Mouse (Mus musculus): ENCODE results near the gene Ampd2. TPM values are rescaled to one million over a fixed set of nuclear protein-coding genes. Genes with fewer than 3 reads are reported as not detected.

Gene Ampd2
- polyA plus RNA-seq, 1 experiment from 2014 or later = 38.6 TPM

GRCm38 (mm10) chr3:108113591-108114289, 27.3 kb upstream of the Ampd2 start:
- H3K27me3 ChIP-seq = no peaks in the 10 kb centered on the region
- 94% methylated on average over 7 of the region's 7 CpGs for WGBS
- no peaks in the 10 kb centered on the region for H3K9me3 ChIP-seq (replicated peaks)
- H3K4me2 ChIP-seq = no peak overlapping the region
- H3K4me3 ChIP-seq = no peak overlapping the region
- no peak overlapping the region for H3K27ac ChIP-seq
- ATAC-seq = no peak
- no peak overlapping the region for H3K9ac ChIP-seq
- no peaks in the 10 kb centered on the region for H3K4me1 ChIP-seq
- peaks cover 80% of the 10 kb centered on the region for H3K36me3 ChIP-seq (ENCODE audit: poor library complexity, severe bottlenecking)

- H3K4me2 ChIP-seq = no peak overlapping the region
- no peak overlapping the region for H3K27ac ChIP-seq
- H3K4me1 ChIP-seq = no peaks in the 10 kb centered on the region
- 76% methylated on average over 4 of the region's 4 CpGs for WGBS
- H3K9ac ChIP-seq = no peak overlapping the region
- no peaks in the 10 kb centered on the region for H3K9me3 ChIP-seq (replicated peaks)
- H3K36me3 ChIP-seq (ENCODE audit: poor library complexity, severe bottlenecking) = peaks cover 78% of the 10 kb centered on the region
- no peak for ATAC-seq
- no peak overlapping the region for H3K4me3 ChIP-seq
- no peaks in the 10 kb centered on the region for H3K27me3 ChIP-seq
Measured at GRCm38 (mm10) chr3:108112666-108113065, 26.2 kb upstream of the Ampd2 start.

- Histone ChIP-seq H3K27ac (no peak overlapping the region; the same call in 1 of the 2 replicates), H3K9me3 (replicated peaks) (no peaks in the 10 kb centered on the region), H3K4me1 (no peaks in the 10 kb centered on the region), H3K36me3 (ENCODE audit: poor library complexity, severe bottlenecking) (peaks cover 76% of the 10 kb centered on the region), H3K9ac (no peak overlapping the region), H3K4me2 (no peak overlapping the region), H3K4me3 (no peak overlapping the region), H3K27me3 (no peaks in the 10 kb centered on the region)
- no peak for ATAC-seq
- 87% methylated on average over 7 of the region's 7 CpGs for WGBS
Measured at GRCm38 (mm10) chr3:108112246-108112645, 25.8 kb upstream of the Ampd2 start.

- Histone ChIP-seq H3K9me3 (replicated peaks) (no peaks in the 10 kb centered on the region), H3K4me2 (no peak overlapping the region), H3K9ac (no peak overlapping the region), H3K4me1 (no peaks in the 10 kb centered on the region), H3K27me3 (no peaks in the 10 kb centered on the region), H3K4me3 (no peak overlapping the region), H3K27ac (no peak overlapping the region), H3K36me3 (ENCODE audit: poor library complexity, severe bottlenecking) (peaks cover 72% of the 10 kb centered on the region)
- no peak for ATAC-seq
- 90% methylated on average over 5 of the region's 5 CpGs for WGBS
Measured at GRCm38 (mm10) chr3:108111320-108111719, 24.9 kb upstream of the Ampd2 start.

- no peak overlapping the region for H3K4me2 ChIP-seq
- H3K36me3 ChIP-seq (ENCODE audit: poor library complexity, severe bottlenecking) = peaks cover 36% of the 10 kb centered on the region
- 86% methylated on average over 3 of the region's 3 CpGs for WGBS
- H3K27ac ChIP-seq = no peak overlapping the region
- no peak overlapping the region for H3K4me3 ChIP-seq
- H3K9me3 ChIP-seq (replicated peaks) = no peaks in the 10 kb centered on the region
- H3K27me3 ChIP-seq = no peaks in the 10 kb centered on the region
- H3K9ac ChIP-seq = no peak overlapping the region
- H3K4me1 ChIP-seq = peaks cover 18% of the 10 kb centered on the region
- no peak for ATAC-seq
Measured at GRCm38 (mm10) chr3:108105281-108105680, 18.8 kb upstream of the Ampd2 start.

GRCm38 (mm10) chr3:108102075-108102474, 15.6 kb upstream of the Ampd2 start:
- Histone ChIP-seq H3K9me3 (replicated peaks) (no peaks in the 10 kb centered on the region), H3K27me3 (no peaks in the 10 kb centered on the region), H3K4me1 (peaks cover 18% of the 10 kb centered on the region), H3K4me3 (no peak overlapping the region), H3K9ac (no peak overlapping the region), H3K36me3 (ENCODE audit: poor library complexity, severe bottlenecking) (peaks cover 10% of the 10 kb centered on the region; the same call in 1 of the 2 replicates), H3K4me2 (peak overlapping the region; percentile 11; the same call in 1 of the 2 replicates), H3K27ac (peak overlapping the region; percentile 84)
- peak; percentile 60 for ATAC-seq
- 55% methylated on average over 6 of the region's 6 CpGs for WGBS

- peaks cover 10% of the 10 kb centered on the region; the same call in 1 of the 2 replicates for H3K36me3 ChIP-seq (ENCODE audit: poor library complexity, severe bottlenecking)
- peaks cover 18% of the 10 kb centered on the region for H3K4me1 ChIP-seq
- H3K4me3 ChIP-seq = no peak overlapping the region
- H3K9me3 ChIP-seq (replicated peaks) = no peaks in the 10 kb centered on the region
- ATAC-seq = peak; percentile 87
- WGBS = 20% methylated on average over 3 of the region's 3 CpGs
- peak overlapping the region; percentile 84 for H3K27ac ChIP-seq
- no peak overlapping the region for H3K9ac ChIP-seq
- no peaks in the 10 kb centered on the region for H3K27me3 ChIP-seq
- peak overlapping the region; percentile 11; the same call in 1 of the 2 replicates for H3K4me2 ChIP-seq
Measured at GRCm38 (mm10) chr3:108101594-108101993, 15.1 kb upstream of the Ampd2 start.

- Histone ChIP-seq H3K9ac (no peak overlapping the region), H3K27ac (no peak overlapping the region), H3K4me1 (peaks cover 21% of the 10 kb centered on the region), H3K4me3 (no peak overlapping the region), H3K4me2 (no peak overlapping the region), H3K27me3 (no peaks in the 10 kb centered on the region), H3K36me3 (ENCODE audit: poor library complexity, severe bottlenecking) (no peaks in the 10 kb centered on the region), H3K9me3 (replicated peaks) (no peaks in the 10 kb centered on the region)
- WGBS = 84% methylated on average over 6 of the region's 6 CpGs
- no peak for ATAC-seq
Measured at GRCm38 (mm10) chr3:108098316-108098715, 11.9 kb upstream of the Ampd2 start.

GRCm38 (mm10) chr3:108097656-108098055, 11.2 kb upstream of the Ampd2 start:
- no peak overlapping the region for H3K4me2 ChIP-seq
- no peaks in the 10 kb centered on the region for H3K36me3 ChIP-seq (ENCODE audit: poor library complexity, severe bottlenecking)
- ATAC-seq = no peak
- 78% methylated on average over 8 of the region's 8 CpGs for WGBS
- H3K9me3 ChIP-seq (replicated peaks) = no peaks in the 10 kb centered on the region
- no peak overlapping the region for H3K9ac ChIP-seq
- H3K4me3 ChIP-seq = no peak overlapping the region
- H3K4me1 ChIP-seq = peaks cover 28% of the 10 kb centered on the region
- no peak overlapping the region for H3K27ac ChIP-seq
- no peaks in the 10 kb centered on the region for H3K27me3 ChIP-seq

GRCm38 (mm10) chr3:108096726-108097125, 10.3 kb upstream of the Ampd2 start:
- 93% methylated on average over 10 of the region's 10 CpGs for WGBS
- H3K4me3 ChIP-seq = no peak overlapping the region

GRCm38 (mm10) chr3:108096226-108096625, 9.8 kb upstream of the Ampd2 start:
- no peak overlapping the region for H3K4me2 ChIP-seq
- H3K27ac ChIP-seq = no peak overlapping the region
- WGBS = 82% methylated on average over 8 of the region's 8 CpGs
- H3K4me3 ChIP-seq = no peak overlapping the region
- no peaks in the 10 kb centered on the region for H3K27me3 ChIP-seq
- no peak for ATAC-seq
- H3K4me1 ChIP-seq = peaks cover 20% of the 10 kb centered on the region
- no peaks in the 10 kb centered on the region for H3K9me3 ChIP-seq (replicated peaks)
- H3K36me3 ChIP-seq (ENCODE audit: poor library complexity, severe bottlenecking) = no peaks in the 10 kb centered on the region
- H3K9ac ChIP-seq = no peak overlapping the region

More at GRCm38 (mm10) chr3:108096726-108097125, 10.3 kb upstream of the Ampd2 start:
- ATAC-seq = no peak
- H3K4me1 ChIP-seq = peaks cover 25% of the 10 kb centered on the region
- no peak overlapping the region for H3K27ac ChIP-seq
- H3K27me3 ChIP-seq = no peaks in the 10 kb centered on the region
- no peaks in the 10 kb centered on the region for H3K36me3 ChIP-seq (ENCODE audit: poor library complexity, severe bottlenecking)
- H3K9me3 ChIP-seq (replicated peaks) = no peaks in the 10 kb centered on the region
- H3K4me2 ChIP-seq = no peak overlapping the region
- H3K9ac ChIP-seq = no peak overlapping the region

GRCm38 (mm10) chr3:108094976-108095760, 8.7 kb upstream of the Ampd2 start:
- H3K4me1 ChIP-seq = peaks cover 12% of the 10 kb centered on the region; the same call in 1 of the 2 replicates
- H3K36me3 ChIP-seq (ENCODE audit: poor library complexity, severe bottlenecking) = no peaks in the 10 kb centered on the region
- H3K4me3 ChIP-seq = no peak overlapping the region
- H3K9ac ChIP-seq = no peak overlapping the region
- no peak overlapping the region for H3K4me2 ChIP-seq
- no peaks in the 10 kb centered on the region for H3K27me3 ChIP-seq
- no peaks in the 10 kb centered on the region for H3K9me3 ChIP-seq (replicated peaks)
- H3K27ac ChIP-seq = no peak overlapping the region
- no peak for ATAC-seq
- 94% methylated on average over 12 of the region's 12 CpGs for WGBS

Measured in forebrain, embryonic 13.5 days (tissue).